Mouse (Mus musculus) testis, adult 2 months (tissue): ENCODE measurements around the gene Dnajc14. TPM values are rescaled to one million over a fixed set of nuclear protein-coding genes. Genes with fewer than 3 reads are reported as not detected.
A peak's percentile ranks its signal among the peaks of the same experiment; 100 is the strongest.
"Not testable (repeated sequence)": the region's sequence is repeated elsewhere in the genome, so short reads cannot be mapped to it uniquely, and the experiment has no call there.

Experiments used
- H3K27ac ChIP-seq: fragments of 200-500 bp; 2 replicates; pipeline ENCODE4 v1.5.1; 2012; ENCODE audit warnings: low read depth, low read length; ENCODE audit not compliant: control insufficient read depth, insufficient read depth
- H3K27me3 ChIP-seq: fragments of 200-500 bp; 2 replicates; pipeline ENCODE4 v1.6.1; 2012; ENCODE audit warnings: mild to moderate bottlenecking, low read length, moderate library complexity; ENCODE audit not compliant: control insufficient read depth, insufficient read depth
- H3K36me3 ChIP-seq: fragments of 200-500 bp; 2 replicates; pipeline ENCODE4 v1.6.1; 2012; ENCODE audit warnings: mild to moderate bottlenecking, low read length; ENCODE audit not compliant: control insufficient read depth, insufficient read depth
- H3K4me1 ChIP-seq: fragments of 200-500 bp; 2 replicates; pipeline ENCODE4 v1.6.1; 2012; ENCODE audit warnings: low read length; ENCODE audit not compliant: control insufficient read depth, insufficient read depth
- H3K4me3 ChIP-seq: fragments of 200-500 bp; 2 replicates; pipeline ENCODE4 v1.5.1; 2012; ENCODE audit warnings: low read depth, mild to moderate bottlenecking, low read length, moderate library complexity, mixed read lengths; ENCODE audit not compliant: control insufficient read depth
- CTCF ChIP-seq: fragments of 200-500 bp; IDR thresholded peaks from 2 replicates; pipeline ENCODE4 v1.5.1; 2012; ENCODE audit warnings: low read depth, mild to moderate bottlenecking, inconsistent platforms, low read length, moderate library complexity; ENCODE audit not compliant: control insufficient read depth, insufficient read depth, insufficient replicate concordance
- POLR2A ChIP-seq: fragments of 200-500 bp; IDR thresholded peaks from 2 replicates; pipeline ENCODE4 v1.6.1; 2012; ENCODE audit warnings: low read depth, mild to moderate bottlenecking, inconsistent platforms, low read length, moderate library complexity; ENCODE audit not compliant: control insufficient read depth
- polyA plus RNA-seq: library from polyadenylated mRNA; depleted of rRNA; stranded (reverse); fragments of >200 nt; gene quantifications from 2 replicates; pipeline ENCODE4 v1.2.3, GENCODE M21; 2012

Dnajc14 gene
- polyA plus RNA-seq, 1 experiment, result 10.4 TPM

- Histone ChIP-seq H3K36me3 (peaks cover 5% of the 10 kb centered on the region), H3K27ac (peak within 1 kb of the TSS; percentile 96), H3K4me1 (no peaks in the 10 kb centered on the region), H3K4me3 (peak within 1 kb of the TSS; percentile 93), H3K27me3 (no peaks in the 10 kb centered on the region)
- TF ChIP-seq CTCF (no peak), POLR2A (peak; percentile 65)
Observed at GRCm38 (mm10) chr10:128821358-128822056, 17.6 kb downstream of the Dnajc14 start, which contains the start of gene Ormdl2. Gene Ormdl2 (minus strand): TSS chr10:128821645.

GRCm38 (mm10) chr10:128822135-128822534, 18.3 kb downstream of the Dnajc14 start:
- TF ChIP-seq CTCF, result no peak
- no peak for TF ChIP-seq POLR2A

DNA sequence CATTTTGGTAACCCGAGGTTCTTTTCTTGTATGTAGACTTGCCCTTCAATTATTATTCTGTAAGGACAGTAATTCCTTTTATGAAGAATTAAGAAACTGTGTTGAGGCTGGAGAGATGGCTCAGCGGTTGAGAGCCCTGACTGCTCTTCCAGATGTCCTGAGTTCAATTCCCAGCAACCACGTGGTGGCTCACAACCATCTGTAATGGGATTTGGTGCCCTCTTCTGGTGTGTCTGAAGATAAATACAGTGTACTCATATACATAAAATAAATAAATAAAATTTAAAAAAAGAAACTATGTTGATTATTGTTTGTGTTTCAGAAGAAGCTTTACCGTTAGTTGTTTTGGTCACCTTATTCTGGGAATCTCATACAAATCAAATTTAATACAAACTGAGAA, 19.2 kb downstream of the Dnajc14 start:
- not testable (repeated sequence) for H3K36me3 ChIP-seq, H3K27ac ChIP-seq, H3K27me3 ChIP-seq, H3K4me1 ChIP-seq
- peak overlapping the region; percentile 93; the same call in 1 of the 2 replicates for H3K4me3 ChIP-seq

More at GRCm38 (mm10) chr10:128822135-128822534, 18.3 kb downstream of the Dnajc14 start:
- Histone ChIP-seq H3K4me3 (peak overlapping the region; percentile 93), H3K27me3 (no peaks in the 10 kb centered on the region), H3K36me3 (0 out of 2 replicates have a peak, but pooled peaks cover 1% of the 10 kb centered on the region), H3K27ac (peak overlapping the region; percentile 96), H3K4me1 (no peaks in the 10 kb centered on the region)

GRCm38 (mm10) chr10:128823821-128824220, 20.0 kb downstream of the Dnajc14 start:
- Histone ChIP-seq H3K36me3 (no peaks in the 10 kb centered on the region), H3K4me1 (no peaks in the 10 kb centered on the region), H3K27ac (no peak overlapping the region), H3K4me3 (no peak overlapping the region), H3K27me3 (no peaks in the 10 kb centered on the region)
- TF ChIP-seq CTCF, result no peak
- TF ChIP-seq POLR2A, result no peak

DNA sequence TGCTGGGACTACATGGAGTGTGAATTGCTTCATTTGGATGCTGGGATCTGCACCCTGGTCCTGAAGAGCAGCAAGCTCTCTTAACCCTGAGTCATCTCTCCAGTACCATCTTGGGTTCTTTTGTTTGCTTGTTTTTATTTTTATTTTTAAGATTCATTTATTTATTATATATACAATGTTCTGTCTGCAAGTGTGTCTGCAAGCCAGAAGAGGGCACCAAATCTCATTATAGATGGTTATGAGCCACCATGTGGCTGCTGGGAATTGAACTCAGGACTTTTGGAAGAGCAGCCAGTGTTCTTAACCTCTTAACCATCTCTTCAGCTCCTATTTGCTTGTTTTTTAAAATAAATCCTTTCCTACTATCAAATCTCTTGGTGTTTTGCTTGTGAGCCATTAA, 33.5 kb downstream of the Dnajc14 start:
- TF ChIP-seq POLR2A, result no peak
- TF ChIP-seq CTCF, result no peak
- peaks cover 2% of the 10 kb centered on the region; the same call in 1 of the 2 replicates for H3K36me3 ChIP-seq
- no peak overlapping the region for H3K27ac ChIP-seq
- no peak overlapping the region for H3K4me3 ChIP-seq
- no peaks in the 10 kb centered on the region for H3K4me1 ChIP-seq
- H3K27me3 ChIP-seq, result no peaks in the 10 kb centered on the region

DNA sequence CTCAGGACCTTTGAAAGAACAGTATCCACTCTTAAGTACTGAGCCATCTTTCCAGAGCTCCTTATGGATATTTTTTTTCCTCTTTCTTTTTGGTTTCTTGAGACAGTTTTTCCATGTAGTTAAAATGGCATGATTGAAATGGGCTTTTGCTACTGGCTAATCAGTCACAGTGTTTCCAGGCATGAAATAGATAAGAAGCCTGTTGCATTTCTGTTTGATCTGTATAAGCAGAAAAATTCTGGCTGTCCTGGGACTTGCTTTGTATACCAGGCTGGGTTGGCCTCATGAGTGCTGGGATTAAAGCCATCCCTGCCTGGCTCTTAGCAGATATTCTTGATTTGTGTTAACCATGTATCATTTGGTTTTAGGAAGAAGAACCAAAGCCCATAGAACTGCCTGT, 35.6 kb downstream of the Dnajc14 start:
- TF ChIP-seq POLR2A, result no peak
- Histone ChIP-seq H3K27me3 (no peaks in the 10 kb centered on the region), H3K4me1 (no peaks in the 10 kb centered on the region), H3K4me3 (no peak overlapping the region), H3K36me3 (peaks cover 2% of the 10 kb centered on the region; the same call in 1 of the 2 replicates), H3K27ac (no peak overlapping the region)

- no peak overlapping the region for H3K27ac ChIP-seq
- peaks cover 1% of the 10 kb centered on the region; the same call in 1 of the 2 replicates for H3K36me3 ChIP-seq
Observed at GRCm38 (mm10) chr10:128840612-128841011, 36.8 kb downstream of the Dnajc14 start.

More at GRCm38 (mm10) chr10:128840612-128841011, 36.8 kb downstream of the Dnajc14 start:
- no peak overlapping the region for H3K4me3 ChIP-seq
- TF ChIP-seq CTCF (no peak), POLR2A (no peak)
- H3K4me1 ChIP-seq, result no peaks in the 10 kb centered on the region
- H3K27me3 ChIP-seq, result no peaks in the 10 kb centered on the region
